Mouse (Mus musculus) neutrophil, adult 83 days (primary cell): ENCODE data around the gene Ddx21. TPM values are rescaled to one million over a fixed set of nuclear protein-coding genes. Genes with fewer than 3 reads are reported as not detected.

Experiments used
- total RNA-seq, 2 experiments: library from RNA; stranded (reverse); gene quantifications; one replicate each; pipeline ENCODE4 v1.2.4; 2023

Ddx21 gene
- 10 to 100 TPM; 37.4 to 40.2 TPM for total RNA-seq

DNA sequence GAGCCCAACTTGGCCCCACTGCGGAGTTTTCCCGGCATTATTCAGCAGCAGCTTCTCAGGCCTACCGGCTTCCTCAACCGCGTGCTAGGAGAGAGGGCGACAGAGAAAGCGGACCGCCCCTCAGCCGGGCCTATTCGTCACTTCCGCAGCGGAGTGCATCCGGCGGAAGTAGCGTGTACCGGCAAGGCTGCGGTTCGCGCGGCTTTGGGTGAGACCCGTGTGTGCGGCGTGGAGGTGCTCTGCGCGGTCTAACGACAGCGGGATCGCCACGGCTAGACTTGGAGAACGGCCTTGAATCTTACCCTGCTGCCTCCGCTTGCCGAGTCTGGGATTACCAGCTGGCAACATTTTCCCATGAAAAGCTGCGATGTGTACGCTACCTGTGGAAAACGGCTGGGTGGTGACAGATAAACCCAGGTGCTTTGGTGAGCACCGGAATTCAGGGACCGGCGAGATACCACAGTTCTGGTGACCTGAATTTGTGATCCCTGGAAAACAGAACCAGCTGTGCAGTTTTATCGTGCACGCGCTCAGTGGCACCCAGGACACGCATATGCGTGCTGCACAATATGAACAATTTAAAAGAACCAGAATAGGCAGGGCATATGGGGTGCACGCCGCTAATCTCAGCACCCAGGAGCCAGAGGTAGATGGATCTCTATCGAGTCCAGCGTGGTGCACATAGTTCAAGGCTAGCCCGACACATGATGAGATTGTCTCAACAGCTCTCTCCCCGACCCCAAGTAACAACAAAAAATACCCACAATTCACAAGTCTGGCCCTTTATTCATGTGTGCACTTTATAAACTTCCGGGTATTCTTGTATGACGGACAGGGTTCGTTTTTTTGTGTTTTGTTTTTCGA is at the start of gene Ddx21:
Gene Ddx21, minus strand, starts transcription at position 105 of the 864 bp plus-strand sequence.

DNA sequence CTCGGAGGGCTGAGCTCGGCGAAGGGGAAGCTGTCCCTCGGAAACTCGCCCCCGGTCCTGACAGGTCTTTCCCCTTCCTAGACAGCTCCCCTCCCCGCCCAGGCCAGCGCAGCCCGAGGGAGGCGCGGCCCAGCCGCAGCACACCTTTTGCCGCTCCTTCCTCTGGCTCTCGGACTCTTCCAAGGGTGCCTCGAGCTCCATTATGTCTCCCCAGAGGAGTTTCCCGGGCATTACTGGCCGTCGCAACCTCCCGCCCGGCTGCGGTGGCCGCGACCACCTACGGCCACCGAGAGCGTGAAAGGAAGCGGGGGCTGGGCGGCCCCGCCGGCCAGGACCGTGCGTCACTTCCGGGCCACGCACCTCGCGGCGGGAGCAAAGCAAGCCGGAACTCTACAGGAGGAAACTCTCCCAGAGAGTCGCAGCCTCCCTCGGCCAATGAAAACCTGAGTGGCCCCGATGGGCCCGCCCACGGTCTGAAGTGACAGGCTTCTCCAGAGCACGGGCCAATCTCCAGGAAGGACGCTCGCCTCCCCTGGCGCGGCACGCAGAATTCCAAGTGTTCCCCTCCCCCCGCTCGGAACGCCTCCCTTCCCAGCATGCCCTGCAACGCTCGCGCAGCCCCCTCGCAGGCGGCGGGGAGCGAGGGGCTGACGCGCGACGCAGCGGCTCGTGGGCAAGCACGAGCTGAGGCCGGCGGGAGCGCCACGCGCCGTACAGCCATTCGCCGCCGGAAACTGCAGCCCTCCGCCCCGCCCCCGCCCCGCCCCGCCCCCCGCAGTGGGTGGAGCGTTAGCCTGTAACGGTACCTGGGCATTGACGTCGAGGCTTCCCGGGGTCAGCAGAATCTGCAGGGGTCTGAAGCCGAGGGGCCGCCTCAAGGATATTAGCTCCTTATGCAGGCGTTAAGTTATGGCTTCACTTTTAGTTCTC is 49.1 kb upstream of the Ddx21 start, which contains the start of gene Ddx50:
Gene Ddx50, minus strand, starts transcription at position 338 of the 930 bp plus-strand sequence.

DNA sequence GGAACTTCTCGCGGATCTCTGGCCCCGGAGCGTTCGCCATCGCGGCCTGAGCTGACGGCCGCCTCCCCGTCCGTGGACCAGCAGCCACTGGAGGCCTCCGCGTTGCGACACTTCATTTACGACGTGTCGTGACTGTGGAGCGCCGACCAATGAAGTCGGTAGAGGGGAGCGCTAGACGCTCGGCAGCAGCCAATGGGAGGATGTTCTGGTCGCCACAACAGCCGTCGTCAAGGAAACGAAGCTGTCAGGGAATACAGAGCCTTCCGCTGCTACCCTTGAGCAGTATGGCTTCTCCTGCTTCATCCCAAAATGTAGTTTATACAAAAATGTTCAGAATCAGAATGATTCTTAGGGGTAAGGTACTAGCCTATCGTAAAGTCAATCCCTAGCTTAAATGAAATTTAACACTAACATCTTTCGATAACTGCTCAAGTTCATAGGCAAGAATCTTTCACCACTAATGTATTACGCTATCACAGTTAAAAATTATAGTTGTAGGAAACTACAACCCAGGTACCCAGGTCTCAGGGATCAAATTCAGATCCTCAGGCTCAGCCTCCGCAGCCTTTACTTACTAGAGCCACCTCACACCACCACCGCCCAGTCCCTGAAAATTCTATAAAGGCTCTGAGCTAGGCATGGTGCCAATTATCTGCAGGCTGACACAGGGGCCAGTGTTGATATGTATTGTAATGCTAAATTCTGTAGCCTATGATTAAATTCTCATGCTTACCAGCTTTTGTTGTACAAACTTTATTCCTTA is 23.6 kb downstream of the Ddx21 start, which contains the start of gene Kif1bp:
Gene Kif1bp, minus strand, starts transcription at position 120 of the 763 bp plus-strand sequence.

Other genes with a start within 250 kb of the Ddx21 start
- gene Hk1, start 222.4 kb downstream of the Ddx21 start, total RNA-seq: 100 to 1,000 TPM in 1 of 2 experiments, 10 to 100 TPM in 1; 95.6 to 106 TPM
- gene Hkdc1, start 179.8 kb downstream of the Ddx21 start, total RNA-seq: not detected
- under 1 TPM; 0.22 to 0.24 TPM for gene 4930507D05Rik, start 152.8 kb downstream of the Ddx21 start, total RNA-seq
- 10 to 100 TPM; 11.1 to 13.1 TPM for gene Supv3l1, start 152.5 kb downstream of the Ddx21 start, total RNA-seq
- 10 to 100 TPM; 43.1 to 45.4 TPM for gene Vps26a, start 115.5 kb downstream of the Ddx21 start, total RNA-seq
- 100 to 1,000 TPM; 771 to 846 TPM for gene Srgn, start 74.8 kb downstream of the Ddx21 start, total RNA-seq
- 10 to 100 TPM; 18.1 to 19.9 TPM for gene Kif1bp, start 23.8 kb downstream of the Ddx21 start, total RNA-seq
- gene Ddx50, start 48.9 kb upstream of the Ddx21 start, total RNA-seq: 10 to 100 TPM; 50.3 to 60.4 TPM
- gene Stox1, start 123.8 kb upstream of the Ddx21 start, total RNA-seq: under 1 TPM in 1 of 2 experiments, not detected in 1; 0.46 TPM
- gene Ccar1, start 190.0 kb upstream of the Ddx21 start, total RNA-seq: 10 to 100 TPM; 68.5 to 73.3 TPM